Mouse (Mus musculus) frontal cortex, adult (tissue): ENCODE measurements around the gene Hsf2.

Source experiments
- ATAC-seq: cut with Nextera tagmentation; 2 replicates; pipeline ENCODE4 v1.9.2; 2017; ENCODE audit warnings: mild to moderate bottlenecking, moderate library complexity, mixed read lengths; ENCODE audit not compliant: low TSS enrichment

The Hsf2 gene

DNA sequence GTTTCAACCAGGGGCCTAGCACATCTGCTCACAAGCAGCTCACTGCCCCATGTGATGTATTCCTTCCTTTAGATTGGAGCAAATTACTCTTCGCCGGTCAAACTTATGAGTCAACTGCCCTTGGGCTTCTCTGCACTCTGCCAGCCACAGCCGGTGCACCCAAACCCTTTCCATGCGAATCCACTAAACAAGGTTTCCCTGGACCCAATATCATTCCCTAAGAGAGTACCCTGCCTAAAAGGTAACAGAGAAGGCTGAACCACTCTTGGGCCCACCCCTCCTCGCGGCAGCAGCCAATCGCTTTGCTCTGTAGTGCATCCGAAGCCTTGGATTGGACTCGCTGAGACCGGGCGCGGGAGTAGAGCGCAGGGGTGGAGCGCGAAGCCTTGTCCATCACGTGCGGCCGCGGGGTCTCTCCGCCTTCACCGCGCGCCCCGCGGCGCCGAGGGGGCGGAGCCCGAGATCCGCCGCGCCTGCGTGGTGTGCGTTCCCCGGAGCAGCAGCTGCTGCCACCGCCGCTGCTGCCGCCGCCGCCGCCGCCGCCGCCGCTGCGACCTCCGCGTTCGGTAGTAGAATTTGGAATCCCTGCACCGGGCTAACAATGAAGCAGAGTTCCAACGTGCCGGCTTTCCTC lies at the start of gene Hsf2:
Gene Hsf2, plus strand, starts transcription at position 478 of the 634 bp plus-strand sequence.
- ATAC-seq: peak; percentile 96

DNA sequence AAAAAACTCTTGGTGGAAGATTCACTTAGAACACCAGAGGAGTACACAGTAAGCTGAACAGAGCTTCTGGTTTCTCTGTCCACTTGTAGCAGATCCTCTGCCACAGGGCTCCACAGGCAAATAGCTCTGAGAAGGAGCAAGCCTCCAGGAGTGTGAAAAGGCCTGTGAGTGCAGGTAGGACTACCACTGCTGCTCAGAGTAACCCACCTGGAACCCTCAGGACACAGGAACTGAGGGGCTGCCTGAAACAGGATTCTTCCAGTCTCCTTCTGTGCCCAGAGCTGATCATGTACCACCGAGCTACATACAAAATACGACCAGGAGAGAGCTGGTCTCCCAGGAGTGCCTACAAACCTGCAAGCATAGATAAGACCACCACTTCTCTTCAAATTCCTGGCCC lies 48.3 kb upstream of the Hsf2 start:
- ATAC-seq: no peak

DNA sequence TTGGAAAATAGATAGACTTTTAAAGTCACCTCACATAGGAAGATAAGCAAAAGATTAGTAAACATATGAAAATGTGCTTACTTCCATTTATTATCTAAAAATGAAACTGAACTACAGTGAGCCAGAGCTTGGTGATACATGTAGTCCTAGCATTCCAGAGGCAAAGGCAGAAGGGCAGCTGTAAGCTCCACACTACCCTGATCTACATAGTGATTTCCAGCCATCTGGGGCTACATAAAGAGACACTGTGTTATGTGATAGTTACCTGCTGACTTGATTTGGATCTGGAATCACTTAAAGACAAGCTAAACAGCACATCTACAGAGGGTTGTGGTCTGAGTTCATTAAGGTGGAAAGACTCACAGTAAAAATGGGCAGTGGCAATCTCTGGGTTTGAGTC lies 45.1 kb upstream of the Hsf2 start:
- no peak for ATAC-seq

DNA sequence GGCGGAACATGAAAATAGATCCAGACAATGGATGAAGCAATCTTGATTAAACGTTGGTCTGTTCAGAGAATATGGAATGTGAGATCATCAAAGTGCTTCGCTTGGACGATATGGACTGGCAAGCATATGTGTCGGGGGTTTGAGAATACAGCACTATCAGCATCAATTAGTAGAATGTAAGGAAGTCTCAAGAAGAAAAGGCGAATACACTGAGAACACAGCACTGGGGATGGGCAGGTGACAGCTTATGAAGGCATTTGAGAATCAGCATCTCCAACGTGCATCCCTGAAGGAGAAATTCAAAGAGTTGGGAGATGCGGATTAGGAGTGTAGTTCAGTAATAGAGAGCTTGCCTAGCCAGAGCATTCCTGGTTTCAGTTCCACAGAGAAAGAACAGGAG lies 41.8 kb upstream of the Hsf2 start:
- ATAC-seq: no peak

DNA sequence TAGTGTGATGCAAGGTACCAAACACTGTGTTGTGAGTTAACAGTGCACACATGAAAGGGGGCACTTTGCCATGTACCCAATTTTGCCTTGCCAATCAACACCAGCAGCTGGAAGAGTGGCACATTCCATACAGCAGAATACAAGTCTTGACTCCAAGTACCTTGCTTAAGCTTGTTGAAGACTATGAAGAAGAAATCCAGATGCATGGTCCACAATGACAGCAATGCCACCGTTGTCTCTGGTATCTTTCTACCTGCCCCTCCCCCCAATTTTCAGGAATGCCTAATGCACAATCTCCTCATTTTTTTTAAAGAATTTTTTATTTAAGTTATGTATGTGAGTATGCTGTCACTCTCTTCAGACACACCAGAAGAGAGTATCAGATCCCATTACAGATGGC lies 40.5 kb upstream of the Hsf2 start:
- ATAC-seq: no peak

DNA sequence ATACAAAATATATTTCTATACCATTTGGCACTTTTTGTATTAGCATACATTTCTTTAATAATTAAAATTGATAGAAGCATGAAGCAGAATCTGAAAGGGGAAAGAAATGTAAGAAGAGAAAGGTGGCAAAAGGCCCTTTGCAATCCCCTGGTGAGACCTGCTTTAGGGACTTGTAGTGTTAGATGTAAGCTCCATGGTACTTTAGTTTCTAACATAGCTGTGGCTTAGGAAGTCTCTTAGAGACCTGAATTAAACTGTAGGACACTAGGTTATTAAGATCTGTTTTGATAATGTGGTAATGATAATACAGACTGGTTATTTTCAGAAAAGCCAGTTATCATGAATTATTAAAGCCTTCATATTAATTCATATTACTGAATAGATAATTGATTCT lies 38.5 kb upstream of the Hsf2 start:
- no peak for ATAC-seq

DNA sequence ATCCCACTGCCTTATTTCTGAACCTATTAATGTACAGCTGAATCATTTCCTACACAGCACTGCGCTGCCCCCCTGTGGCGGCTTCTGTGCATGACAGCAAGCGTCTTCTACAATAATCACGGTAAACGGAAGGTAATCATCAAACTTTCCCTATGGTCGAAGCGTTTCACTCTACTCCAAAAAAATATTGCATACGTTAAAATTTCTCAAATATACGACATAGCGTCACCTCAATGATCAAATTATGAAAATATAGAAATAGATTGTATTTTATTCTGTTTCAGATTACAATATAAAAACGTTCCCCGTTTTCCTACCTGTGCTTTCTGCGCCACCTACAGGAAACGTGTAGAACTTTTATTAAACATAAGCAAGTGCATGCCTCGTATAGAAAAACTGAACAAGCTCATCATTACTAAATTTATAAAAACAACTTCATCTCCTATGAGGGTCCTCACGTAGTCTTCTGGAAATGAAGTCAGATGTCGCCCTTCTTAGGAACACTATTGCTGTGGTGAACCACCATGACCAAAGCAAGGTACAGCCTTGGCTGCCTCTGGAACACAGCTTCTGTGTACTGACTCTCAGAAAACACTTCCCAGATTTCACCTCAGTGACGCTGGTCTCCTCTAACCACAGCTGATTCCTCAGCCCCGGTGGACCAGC lies 38.0 kb upstream of the Hsf2 start:
- peak; percentile 87 for ATAC-seq

DNA sequence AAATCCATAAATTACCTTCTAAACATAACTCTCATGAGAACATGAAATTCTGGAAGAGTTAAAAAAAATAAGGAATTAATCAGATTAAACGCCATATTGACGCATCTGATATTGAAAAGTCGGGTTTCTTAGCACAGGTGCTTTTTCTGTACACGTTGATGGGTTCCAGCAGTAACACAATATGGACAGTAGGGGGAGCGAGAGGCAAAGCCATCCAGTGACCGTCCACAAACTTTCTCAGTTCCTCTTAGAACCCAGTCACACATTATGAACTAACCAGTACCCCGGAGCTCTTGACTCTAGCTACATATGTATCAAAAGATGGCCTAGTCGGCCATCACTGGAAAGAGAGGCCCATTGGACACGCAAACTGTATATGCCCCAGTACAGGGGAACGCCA lies 22.9 kb upstream of the Hsf2 start:
- peak; percentile 92 for ATAC-seq

DNA sequence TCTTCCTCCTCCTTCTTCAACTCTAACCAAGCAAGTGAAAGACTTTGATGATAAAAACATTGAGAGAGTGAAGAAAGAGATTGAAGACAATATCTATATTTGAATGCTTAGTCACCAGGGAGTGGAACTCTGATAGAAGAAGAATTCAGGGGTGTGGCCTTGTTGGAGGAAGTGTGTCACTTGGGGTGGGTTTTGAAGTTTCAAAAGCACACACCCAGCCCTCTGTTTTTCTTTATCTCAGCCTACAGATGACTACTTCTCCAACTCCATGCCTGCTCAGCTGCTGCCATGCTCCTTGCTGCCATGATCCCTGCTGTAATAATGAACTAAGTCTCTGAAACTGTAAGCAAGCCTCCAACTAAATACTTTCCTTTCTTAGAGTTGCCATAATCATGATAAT lies 20.4 kb upstream of the Hsf2 start:
- no peak for ATAC-seq

DNA sequence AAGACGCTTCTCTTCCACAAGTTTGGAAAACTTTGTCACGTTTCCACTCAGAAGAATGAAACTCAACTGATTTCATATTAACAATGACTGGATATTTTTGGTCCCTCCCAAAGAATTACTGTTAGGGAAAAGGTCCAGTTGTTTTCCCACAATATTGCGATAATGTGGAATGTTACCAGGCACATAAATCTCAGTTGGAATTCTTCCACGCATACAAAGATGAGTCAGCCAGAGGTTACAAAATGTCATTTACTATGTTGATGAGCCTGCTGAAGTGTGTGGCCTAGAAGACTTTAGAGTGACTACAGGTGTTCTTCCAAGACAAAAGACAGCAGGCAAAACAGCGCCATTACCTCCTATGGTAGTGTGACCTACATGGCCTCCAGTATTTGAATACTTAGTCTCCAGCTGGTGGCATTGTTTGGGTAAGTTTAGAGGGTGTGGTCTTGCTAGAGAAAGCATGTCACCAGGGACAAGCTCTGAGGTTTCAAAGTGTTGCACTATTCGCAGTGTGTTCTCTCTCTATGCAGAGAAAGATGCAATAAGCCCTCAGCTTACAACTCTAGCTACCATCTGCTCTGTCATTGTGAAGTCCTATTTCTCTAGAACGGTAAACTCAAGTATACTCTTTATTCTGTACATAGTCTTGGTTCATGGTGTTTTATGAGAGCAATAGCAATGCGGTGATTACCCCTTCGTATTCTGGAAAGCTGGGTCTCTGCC lies 8.9 kb upstream of the Hsf2 start:
- ATAC-seq: no peak

DNA sequence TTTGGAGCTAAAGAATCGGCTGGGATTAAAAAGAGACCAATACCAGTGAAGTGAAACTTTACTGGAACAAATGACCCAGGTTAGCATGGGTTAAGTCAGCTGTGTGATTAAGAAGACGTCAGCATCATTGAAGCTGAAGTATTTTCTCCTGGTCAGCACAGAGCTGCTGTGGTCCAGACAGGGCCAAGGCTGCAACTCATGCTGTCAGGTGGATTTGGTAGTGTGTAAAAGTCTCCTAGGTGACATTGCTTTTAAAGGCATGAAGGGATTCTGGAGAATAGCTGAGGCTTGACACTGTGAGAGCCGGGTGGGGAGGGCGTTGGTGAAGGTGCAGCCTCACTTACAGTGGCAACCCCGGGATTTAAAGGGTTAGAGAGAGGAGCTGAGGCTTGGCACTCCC lies 4.5 kb upstream of the Hsf2 start:
- no peak for ATAC-seq

DNA sequence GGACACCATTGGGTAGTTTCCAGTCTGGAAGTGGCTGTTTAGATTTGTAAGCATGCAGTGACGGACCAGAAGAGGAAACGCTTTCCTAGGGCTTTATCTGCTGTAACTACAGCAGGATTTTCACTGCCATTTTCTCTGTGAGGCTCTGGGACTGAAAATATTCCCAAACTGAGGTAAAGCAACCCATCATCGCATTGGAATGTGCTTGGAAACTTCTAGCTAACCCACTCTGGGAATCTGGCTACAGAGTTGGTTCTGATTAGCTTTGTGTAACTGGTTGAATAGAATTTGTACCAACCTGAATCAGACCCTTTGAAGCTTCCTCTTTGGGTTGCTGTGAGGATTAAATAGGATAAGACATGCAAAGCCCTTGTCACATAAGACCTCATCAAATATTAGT lies 1.4 kb upstream of the Hsf2 start:
- no peak for ATAC-seq

DNA sequence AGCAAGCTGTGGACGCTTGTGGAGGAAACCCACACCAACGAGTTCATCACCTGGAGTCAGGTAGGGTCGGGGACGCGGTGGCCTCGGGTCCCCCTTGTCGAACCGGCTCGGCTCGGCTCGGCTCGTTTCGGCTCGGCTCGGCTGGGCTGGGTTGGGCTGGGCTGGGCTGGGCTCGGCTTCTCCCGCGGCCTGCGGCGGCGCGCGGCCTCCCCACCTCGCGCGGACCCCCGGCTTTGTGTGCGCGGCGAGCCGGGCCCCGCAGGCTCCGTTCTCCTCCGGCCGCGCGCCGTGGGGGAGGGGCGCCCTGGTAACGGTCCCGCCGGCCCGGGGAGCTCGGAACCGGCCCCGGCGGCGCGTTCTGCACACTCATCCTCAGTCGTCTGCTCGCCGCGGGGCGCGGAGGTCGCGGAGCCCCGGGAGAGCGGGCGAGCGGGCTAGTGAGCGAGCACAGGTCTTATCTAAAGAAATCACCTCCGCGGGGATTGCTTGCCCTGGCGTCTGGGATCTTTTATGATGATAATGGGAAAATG lies 422 bp downstream of the Hsf2 start:
- peak; percentile 73 for ATAC-seq

DNA sequence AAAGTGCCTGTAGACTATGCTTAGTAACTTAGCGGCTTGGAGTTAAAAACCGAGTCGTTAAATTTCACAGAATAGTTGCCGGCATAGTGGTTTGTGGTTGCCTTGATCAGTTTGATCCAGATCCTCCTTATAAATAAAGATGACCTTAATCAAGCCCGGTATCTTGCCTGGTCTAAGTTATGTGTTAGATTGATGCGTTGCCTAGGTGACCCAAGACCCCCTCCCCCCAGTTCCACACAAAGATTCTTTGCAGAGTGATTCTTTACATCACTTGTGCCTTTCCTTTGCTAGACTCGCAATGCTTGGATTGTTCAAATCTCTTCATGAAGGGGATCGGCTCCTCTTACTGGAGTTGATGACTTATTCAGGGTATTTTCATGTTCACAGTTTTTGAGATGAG lies 1.0 kb downstream of the Hsf2 start:
- no peak for ATAC-seq

DNA sequence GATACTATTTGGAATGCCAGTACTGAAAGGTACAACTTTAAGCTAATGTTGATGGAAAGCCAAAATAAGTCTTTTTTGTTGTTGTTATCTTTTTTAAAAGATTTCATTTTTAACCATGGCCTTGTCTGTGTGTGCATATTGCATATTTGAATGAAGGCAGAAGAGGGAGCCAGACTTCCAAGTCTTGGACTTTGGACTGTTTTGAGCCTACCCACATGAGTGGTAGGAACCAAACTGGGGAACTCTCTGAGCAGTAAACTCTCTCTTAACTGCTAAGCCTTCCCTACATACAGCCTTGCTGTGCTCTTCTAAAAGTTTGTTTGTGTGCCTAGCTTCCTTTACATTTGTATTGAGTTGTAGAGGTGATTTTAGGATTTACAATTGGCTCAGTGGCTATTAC lies 2.4 kb downstream of the Hsf2 start:
- no peak for ATAC-seq

DNA sequence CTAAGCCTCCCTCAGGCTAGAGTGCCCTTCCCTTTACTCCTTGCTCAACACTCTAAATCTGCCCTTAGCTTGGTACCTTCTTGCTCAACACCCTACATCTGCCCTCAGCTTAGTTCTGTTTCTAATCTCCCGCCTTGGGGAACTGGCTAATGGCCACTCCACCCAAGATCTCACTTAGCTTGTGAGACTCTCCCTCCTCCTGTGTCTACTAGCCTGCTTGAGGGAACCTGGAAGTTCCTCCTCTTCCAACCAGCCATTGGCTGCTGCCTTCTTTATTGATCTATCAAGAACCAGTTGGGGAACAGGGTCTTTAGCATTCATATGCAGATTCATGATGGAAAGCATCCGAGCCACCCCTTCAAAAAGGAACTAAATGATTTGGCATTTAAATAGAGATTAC lies 5.9 kb downstream of the Hsf2 start:
- no peak for ATAC-seq

DNA sequence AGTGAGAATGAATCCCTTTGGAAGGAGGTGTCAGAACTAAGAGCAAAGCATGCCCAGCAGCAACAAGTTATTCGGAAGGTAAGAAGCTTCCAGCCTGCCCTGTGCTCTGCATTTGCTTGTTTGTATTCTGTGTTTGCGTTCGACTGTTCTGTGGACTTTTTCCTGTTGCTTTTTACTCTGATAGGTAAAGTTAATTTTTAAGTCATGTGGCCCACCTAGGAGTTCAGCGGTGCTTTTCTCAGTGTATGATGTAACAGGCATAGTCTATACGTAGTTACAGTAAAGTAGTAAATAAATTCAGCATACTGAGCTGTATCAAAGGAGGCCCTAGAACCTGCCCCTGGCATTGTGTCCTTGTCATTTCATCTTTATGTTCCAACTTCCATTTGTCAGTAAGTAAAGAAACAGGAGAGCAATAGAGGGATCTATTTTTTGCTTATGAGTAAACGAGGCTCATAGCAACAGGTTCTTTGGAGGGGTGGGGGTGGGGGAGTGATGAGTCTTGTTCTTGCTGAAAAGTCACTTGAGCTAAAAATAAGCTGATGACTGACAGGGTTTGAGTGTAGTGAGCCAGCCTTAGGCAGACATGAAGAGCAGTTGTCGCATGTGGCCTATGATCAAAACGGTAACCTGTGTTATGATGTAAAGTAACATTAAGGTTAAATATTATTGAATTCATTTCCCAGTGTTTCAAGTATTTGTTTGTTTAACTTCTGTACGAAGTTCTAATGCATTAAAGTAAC lies 13.4 kb downstream of the Hsf2 start:
- no peak for ATAC-seq

DNA sequence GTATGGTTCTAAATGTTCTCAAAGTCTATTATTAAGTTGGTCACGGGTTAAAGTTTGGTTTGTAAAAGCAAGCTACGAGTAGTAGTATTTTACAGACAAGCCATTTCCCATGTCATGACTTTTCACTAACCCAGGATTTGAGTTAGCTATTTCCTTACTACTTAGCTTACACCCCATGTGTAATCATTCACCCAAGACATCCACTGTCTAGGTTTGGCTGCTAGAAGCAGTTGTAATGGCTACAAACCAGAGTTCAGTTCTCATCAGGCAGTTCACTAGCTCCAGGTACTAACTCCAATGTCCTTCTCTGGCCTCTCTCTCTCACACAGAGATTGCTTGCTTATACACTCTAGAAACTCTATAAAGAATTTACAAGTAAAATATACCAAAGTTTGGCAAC lies 28.4 kb downstream of the Hsf2 start:
- ATAC-seq: 0 out of 2 replicates have a peak, but pooled peaks have one; percentile 4

DNA sequence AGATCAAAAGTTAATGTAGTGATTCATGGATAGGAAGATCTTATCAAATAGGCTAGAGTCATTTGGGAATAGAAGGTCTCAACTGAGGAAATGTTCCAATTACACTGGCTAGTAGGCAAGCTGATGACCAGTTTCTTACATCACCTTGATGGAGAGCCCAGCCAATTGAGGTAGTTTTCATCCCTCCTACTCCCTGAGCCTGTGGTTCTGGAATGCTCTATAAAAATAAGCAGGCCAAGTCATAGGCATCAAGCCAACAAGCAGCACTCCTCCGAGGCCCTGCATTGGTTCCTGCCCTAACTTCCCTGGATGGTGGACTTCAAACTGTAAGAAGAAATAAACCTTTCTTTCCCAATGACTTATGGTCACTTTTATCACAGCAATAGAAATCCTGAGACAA lies 29.1 kb downstream of the Hsf2 start:
- peak; percentile 28 for ATAC-seq

DNA sequence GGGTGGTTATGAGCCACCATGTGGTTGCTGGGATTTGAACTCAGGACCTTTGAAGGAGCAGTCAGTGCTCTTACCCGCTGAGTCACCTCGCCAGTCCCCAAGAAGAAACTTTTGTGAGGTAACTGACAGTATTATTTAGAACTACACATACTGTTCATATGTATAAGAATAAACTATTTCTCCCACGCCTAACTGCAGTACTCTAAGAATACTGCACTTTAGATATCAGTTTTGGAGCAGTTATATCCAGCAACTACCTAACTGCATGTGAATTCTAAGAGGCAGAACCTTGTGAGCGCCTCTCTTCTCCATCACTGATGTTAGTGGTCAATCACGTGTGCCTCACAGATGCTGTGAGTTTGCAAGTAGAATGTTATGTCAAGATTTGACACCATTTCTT lies 40.3 kb downstream of the Hsf2 start:
- peak; percentile 55 for ATAC-seq

DNA sequence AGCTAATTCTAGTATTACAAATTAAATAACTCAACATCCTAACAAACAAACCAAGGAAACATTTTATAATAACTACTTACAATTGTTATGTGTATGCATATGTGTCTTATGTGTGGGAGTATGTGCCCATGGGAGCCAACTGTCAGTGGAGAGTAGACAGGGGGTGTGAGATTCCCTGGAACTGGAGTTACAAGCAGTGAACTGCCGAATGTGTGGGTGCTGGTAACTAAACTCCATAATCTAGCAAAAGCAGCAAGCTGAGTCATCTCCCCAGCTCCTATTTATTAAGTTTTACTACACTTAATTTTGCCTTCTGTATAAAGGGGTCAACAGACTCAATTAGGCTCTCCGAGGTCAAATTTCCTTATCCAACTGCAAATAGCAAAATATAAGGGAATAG lies 44.9 kb downstream of the Hsf2 start:
- ATAC-seq: peak; percentile 56

DNA sequence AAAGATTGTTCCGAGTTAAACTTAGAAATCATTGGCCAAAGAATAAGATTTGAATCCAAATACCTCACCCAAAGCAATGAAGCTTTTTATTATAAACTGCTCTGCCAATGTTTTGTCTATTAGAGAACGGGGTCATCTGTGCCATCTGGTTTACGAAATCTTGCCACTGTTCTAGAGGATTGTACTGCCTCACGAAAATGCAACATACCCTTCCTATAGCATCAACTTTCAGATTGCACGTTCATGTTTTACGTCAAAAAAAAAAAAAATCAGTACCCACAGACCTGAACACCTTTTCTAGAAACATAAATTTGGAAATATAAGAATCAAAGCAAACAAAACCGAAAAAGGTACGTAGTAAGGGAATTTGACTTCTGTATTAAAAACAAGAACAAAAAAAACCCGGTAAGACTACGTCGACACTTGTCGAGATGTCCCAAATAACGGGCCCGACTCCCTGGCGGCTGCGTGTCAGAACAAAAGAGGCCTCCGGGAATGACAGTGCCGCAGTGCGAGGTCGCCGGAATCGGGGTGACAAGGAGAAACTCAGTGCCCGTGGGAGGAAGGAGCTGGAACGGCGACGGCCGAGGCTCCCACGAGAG lies 45.5 kb downstream of the Hsf2 start:
- no peak for ATAC-seq
